Mouse (Mus musculus) olfactory bulb, adult 2 months (tissue): Measurements from ENCODE around the gene Prrg2.

Experiments used
- CTCF ChIP-seq: fragments of 200-500 bp; IDR thresholded peaks from 2 replicates; pipeline ENCODE4 v1.5.1; 2012; ENCODE audit warnings: low read depth, mild to moderate bottlenecking, low read length, moderate library complexity; ENCODE audit not compliant: insufficient read depth
- POLR2A ChIP-seq: fragments of 200-500 bp; IDR thresholded peaks from 2 replicates; pipeline ENCODE4 v1.6.1; 2012; ENCODE audit warnings: mild to moderate bottlenecking, low read depth, low read length, moderate library complexity; ENCODE audit not compliant: insufficient read depth

DNA sequence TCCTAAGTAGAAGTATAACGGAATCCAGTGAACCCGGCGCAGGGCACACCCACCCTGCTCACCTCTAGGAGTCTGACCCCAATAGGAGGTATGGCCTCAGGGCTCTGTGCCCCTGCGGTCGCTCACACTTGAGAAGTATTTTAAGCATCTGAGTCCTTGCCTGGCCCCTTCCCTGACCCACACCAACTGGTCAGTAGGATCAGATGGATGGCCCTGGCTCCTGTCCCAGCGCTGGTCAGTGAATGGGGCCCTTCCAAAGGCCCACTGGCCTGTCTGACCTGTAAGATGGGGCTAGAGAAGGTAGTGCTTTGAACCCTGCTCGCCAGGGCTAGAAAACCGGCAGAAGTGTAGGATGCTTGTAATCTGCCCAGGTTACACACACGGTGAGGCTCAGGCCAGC lies 21.6 kb downstream of the Prrg2 start:
- no peak for TF ChIP-seq CTCF
- no peak for TF ChIP-seq POLR2A
